Mouse (Mus musculus) neural tube, postnatal 0 days (tissue): ENCODE measurements around the gene Ctcf. TPM values are rescaled to one million over a fixed set of nuclear protein-coding genes. Genes with fewer than 3 reads are reported as not detected.

Experiments used
- microRNA counts: library from miRNA; unstranded; fragments of <30 nt; microRNA quantifications from one replicate; lab custom pipeline; 2015
- microRNA-seq: library from miRNA; unstranded; fragments of <30 nt; microRNA quantifications from one replicate; pipeline ENCODE4, GENCODE M21; 2016
- polyA plus RNA-seq: library from polyadenylated mRNA; unstranded; fragments of >200 nt; fragmentation: Nextera tagmentation; extraction: Ambion mirVana; gene quantifications from 2 replicates; pipeline ENCODE4 v1.2.1, GENCODE M21; 2015

The Ctcf gene
- 75.4 and 85.3 TPM in 2 replicates for polyA plus RNA-seq

GRCm38 (mm10) chr8:105636018-105636962 lies at the start of gene Ctcf:
Gene Ctcf, plus strand, starts transcription at chr8:105636568.

DNA sequence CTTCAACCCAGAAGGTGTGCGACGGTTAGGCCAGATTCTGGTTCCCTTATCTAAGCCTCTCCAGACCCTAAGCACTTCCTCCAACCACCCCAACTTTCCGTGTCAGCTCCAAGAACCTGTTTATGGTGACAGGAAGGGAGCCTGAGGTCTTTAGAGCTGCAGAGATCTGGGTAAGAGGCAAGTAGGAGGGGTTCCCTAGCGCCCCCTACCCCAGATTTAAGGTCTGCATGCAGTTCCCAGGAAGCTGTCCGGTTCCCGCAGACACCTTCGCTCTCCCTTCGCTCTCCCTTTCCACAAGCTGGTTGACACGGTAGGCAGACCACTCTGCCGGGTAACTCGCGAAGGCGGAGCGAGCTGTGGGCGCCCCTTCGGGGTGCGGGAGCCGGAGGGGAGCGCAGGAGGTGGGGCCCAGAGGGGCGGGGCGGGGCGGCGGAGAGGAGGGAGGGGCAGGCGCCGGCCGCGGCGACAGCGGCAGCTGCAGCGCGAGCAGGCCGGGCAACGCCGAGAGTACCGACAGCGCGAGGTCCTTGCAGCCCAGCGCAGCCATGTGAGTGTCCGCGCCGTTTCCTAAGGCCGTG lies 31.5 kb upstream of the Ctcf start, which contains the start of gene Ripor1:
Gene Ripor1 (plus strand): TSS at position 452 of the 578 bp plus-strand sequence.

DNA sequence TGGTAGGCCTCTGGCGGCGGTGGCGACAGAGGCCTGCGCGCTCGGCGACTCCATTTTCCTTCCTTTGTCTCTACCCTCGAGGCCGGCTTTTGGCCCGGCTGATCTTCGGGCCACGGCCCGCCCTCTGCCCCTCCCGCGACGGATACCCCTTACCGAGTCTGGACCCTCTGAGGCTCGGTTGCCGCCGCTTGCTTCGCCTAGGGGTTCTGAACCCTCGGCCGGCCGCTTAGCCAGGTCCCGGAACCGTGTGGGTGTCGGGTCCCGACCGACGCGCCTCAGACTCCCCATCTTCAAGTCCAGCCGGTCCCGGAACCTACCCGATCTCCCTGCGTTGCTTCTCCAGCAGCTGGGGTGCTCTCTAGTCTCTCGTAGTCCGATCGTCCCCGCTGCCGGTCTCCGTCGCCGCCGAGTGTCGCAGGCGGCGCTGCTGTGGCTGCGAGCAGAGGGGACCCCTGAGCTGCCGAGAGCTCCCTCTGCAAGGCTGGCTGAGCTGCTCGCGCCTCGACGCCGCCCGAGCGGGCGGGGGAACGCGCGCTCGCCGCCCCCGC lies 669 bp downstream of the Ctcf start, which contains the start of gene Agrp:
Gene Agrp (minus strand): TSS at position 431 of the 548 bp plus-strand sequence.

DNA sequence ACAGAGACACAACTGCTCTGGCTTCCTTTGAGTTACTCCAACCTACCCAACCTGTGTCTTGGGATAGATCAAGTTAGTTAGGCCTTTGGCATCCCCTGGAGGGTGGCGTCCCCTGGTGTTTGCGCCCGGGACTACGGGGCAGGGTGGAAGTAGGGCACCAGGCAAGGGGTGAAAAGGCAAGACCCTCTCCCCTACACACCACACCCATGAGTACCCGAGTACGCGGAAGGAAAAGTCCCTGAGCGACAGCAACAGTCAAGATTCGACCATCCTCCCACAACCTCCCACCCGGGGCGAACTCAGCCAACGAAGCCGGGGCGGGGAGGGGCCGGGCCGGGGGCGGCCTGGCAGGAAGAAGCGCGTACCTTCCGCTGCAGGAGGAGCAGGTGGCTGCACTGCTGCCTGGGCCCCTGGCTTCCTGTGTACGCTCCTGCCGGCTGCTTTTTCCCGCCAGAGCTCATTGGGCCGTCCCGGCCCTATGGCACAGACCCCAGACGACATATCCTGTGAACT lies 49.5 kb downstream of the Ctcf start, which contains the start of gene Carmil2:
Gene Carmil2 (plus strand): TSS at position 479 of the 513 bp plus-strand sequence.

GRCm38 (mm10) chr8:105700966-105701824 lies 64.8 kb downstream of the Ctcf start, which contains the start of the genes Acd and Pard6a:
Gene Acd, minus strand, starts transcription at chr8:105701102.
Gene Pard6a, plus strand, starts transcription at chr8:105701148.

DNA sequence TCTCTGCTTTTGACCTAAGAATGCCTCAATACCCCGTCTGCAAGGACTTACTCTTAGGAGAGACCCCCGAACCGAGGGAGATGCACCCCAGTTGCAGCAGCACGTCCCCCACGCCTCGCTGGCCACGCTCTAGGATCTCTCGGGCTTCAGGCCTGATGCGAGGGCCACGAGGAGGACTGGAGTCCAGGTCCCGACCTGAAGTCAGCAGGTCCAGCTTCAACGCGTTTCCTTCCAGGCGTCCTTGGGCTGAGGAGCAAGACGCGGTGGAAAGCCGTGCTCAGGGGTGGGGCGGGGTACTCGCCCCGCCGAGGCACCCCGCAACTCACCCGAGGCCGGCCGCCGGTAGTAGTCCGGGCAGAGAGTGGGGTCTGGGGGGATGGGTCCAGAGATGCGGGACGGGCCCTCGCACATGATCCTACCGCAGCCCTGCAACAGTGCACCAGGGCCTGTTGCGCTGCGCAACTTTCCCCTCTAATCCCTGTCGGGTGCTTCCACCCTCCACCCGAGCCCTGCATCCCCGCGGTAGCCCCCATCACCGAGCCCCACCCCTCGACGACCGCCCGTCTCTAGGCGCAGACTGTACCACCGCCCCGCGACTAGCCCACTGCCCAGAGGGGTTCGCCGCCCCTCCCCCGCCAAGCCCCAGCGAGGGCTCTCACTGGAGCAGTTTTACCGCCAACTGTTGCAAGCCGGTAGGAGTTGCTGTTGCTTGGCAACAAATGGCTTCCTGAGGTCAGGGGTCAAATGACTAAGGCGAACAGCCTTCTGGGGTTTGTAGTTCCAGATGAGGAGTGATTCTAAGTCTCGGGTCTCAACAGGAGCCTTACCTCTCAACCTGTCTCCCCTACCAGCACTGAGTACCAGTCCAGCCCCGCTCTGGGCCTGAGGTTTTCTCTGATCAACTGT lies 71.4 kb downstream of the Ctcf start, which contains the start of the genes 4933405L10Rik and Enkd1:
Gene 4933405L10Rik (plus strand): TSS at position 158 of the 906 bp plus-strand sequence.
Gene Enkd1 (minus strand): TSS at position 713 of the 906 bp plus-strand sequence.

MicroRNA genes within 50 kb of the gene (microRNA counts, 519-probe panel; counts per million panel counts)
- microRNA mmu-miR-1966 (lab: Ali Mortazavi, UCI): 40.5 counts per million

Small RNA genes lying within 50 kb of the gene (microRNA-seq; reads per million reads assigned to microRNA genes)
- not detected for gene Mir1966

Other genes starting within 250 kb of the Ctcf start
- gene Kctd19, start 223.1 kb upstream of the Ctcf start, polyA plus RNA-seq: not detected in 2 replicates
- gene Lrrc36, start 223.0 kb upstream of the Ctcf start, polyA plus RNA-seq: 0.53 and 0.54 TPM in 2 replicates
- 263 and 304 TPM in 2 replicates for gene Tppp3, start 165.0 kb upstream of the Ctcf start, polyA plus RNA-seq
- gene Zdhhc1, start 139.7 kb upstream of the Ctcf start, polyA plus RNA-seq: 33.4 and 36.8 TPM in 2 replicates
- 0.45 and 0.53 TPM in 2 replicates for gene Hsd11b2, start 117.8 kb upstream of the Ctcf start, polyA plus RNA-seq
- 272 and 303 TPM in 2 replicates for gene Atp6v0d1, start 70.5 kb upstream of the Ctcf start, polyA plus RNA-seq
- 29.7 and 37.3 TPM in 2 replicates for gene Ripor1, start 31.3 kb upstream of the Ctcf start, polyA plus RNA-seq
- gene Agrp, start 825 bp downstream of the Ctcf start, polyA plus RNA-seq: 0.62 and 0.68 TPM in 2 replicates
- gene Carmil2, start 49.7 kb downstream of the Ctcf start, polyA plus RNA-seq: 40.1 and 40.8 TPM in 2 replicates
- gene Acd, start 64.5 kb downstream of the Ctcf start, polyA plus RNA-seq: 68.4 and 74.5 TPM in 2 replicates
- 74.7 and 80.3 TPM in 2 replicates for gene Pard6a, start 64.6 kb downstream of the Ctcf start, polyA plus RNA-seq
- gene 4933405L10Rik, start 71.1 kb downstream of the Ctcf start, polyA plus RNA-seq: 0.28 TPM in 1 of 2 replicates, not detected in the other
- gene Enkd1, start 71.6 kb downstream of the Ctcf start, polyA plus RNA-seq: 18.7 and 20.6 TPM in 2 replicates
- gene Gfod2, start 122.1 kb downstream of the Ctcf start, polyA plus RNA-seq: 43.2 and 48.6 TPM in 2 replicates
- gene Ranbp10, start 190.8 kb downstream of the Ctcf start, polyA plus RNA-seq: 6.8 and 7.9 TPM in 2 replicates
- gene Tsnaxip1, start 191.2 kb downstream of the Ctcf start, polyA plus RNA-seq: 0.25 and 0.45 TPM in 2 replicates
- 33.7 and 38.1 TPM in 2 replicates for gene Cenpt, start 216.7 kb downstream of the Ctcf start, polyA plus RNA-seq
- 46.5 and 47.5 TPM in 2 replicates for gene Thap11, start 218.6 kb downstream of the Ctcf start, polyA plus RNA-seq
- gene Nutf2, start 224.0 kb downstream of the Ctcf start, polyA plus RNA-seq: 124 and 138 TPM in 2 replicates
- 28.9 and 35.3 TPM in 2 replicates for gene Edc4, start 244.3 kb downstream of the Ctcf start, polyA plus RNA-seq